In the genomic region with DNA sequence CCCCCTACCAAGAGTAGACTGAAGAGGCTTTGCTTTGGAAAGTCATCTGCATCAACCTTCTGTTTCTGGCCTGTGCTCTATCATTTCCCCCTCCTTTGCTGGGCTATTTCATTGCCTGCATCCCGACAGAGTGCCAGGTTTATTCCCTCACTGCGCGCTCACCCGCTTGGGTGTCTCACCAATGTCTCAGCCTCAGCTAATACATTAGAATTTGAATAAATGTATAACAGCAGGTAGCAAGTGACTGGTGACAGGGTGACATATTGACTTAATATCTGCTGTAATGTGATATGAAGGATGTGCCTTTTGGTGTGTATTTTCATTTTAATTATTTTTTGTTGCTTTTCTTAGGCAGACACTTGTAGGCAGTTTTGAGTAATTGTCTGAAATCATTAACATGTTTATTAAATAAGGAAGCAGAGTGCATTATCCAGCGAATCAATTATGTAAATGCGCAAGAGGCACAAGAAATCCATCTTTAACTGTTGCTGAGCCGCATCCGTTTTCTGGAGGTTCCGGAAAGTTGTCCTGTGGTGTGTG, we compare ENCODE assay signal across 18 mouse cellular contexts.
"Had no signal": no experiment of that assay in that cellular context is flagged by ENCODE, and none has a peak within 500 bp of the region (broad histone marks: within the 10 kb centered on the region; RNA-seq: fewer than 3 reads in every experiment).

No protein-coding gene starts in this region.

- H3K9me3 ChIP-seq: liver, embryonic 13.5 days; lung, embryonic 15.5 days; stomach, embryonic 15.5 days had no signal

- ATAC-seq: liver, postnatal 0 days; midbrain, embryonic 16.5 days had no signal

- H3K27me3 ChIP-seq: limb, embryonic 12.5 days; liver, embryonic 13.5 days; lung, embryonic 15.5 days; megakaryocyte, embryonic 14.5 days; stomach, embryonic 15.5 days had no signal

- DNase-seq: kidney, adult 9 months; kidney, postnatal 36 days; layer of hippocampus, adult 9-11 months; layer of hippocampus, postnatal 36 days; liver; liver, embryonic 13.5 days; liver, postnatal 0 days; lung, postnatal 14 days; right cerebral cortex, postnatal 14 days; thymus, adult 2 months; thymus, postnatal 25 days had no signal

- H3K27ac ChIP-seq: kidney, postnatal 0 days; limb, embryonic 12.5 days; liver, embryonic 13.5 days; lung, embryonic 15.5 days; macrophage; stomach, embryonic 15.5 days had no signal

- H3K4me1 ChIP-seq: limb, embryonic 12.5 days; liver, embryonic 13.5 days; lung, embryonic 15.5 days; megakaryocyte, embryonic 14.5 days; stomach, embryonic 15.5 days had no signal

- H3K9ac ChIP-seq: limb, embryonic 12.5 days; liver, embryonic 13.5 days; liver, postnatal 0 days; lung, embryonic 15.5 days; stomach, embryonic 15.5 days had no signal

- H3K4me3 ChIP-seq: limb, embryonic 12.5 days; liver, embryonic 13.5 days; lung, embryonic 15.5 days; megakaryocyte, embryonic 14.5 days; stomach, embryonic 15.5 days had no signal

- H3K36me3 ChIP-seq: liver, embryonic 13.5 days; lung, embryonic 15.5 days; stomach, embryonic 15.5 days had no signal

- H3K4me2 ChIP-seq: limb, embryonic 12.5 days; liver, embryonic 13.5 days; lung, embryonic 15.5 days; stomach, embryonic 15.5 days had no signal
